Mouse (Mus musculus): ENCODE measurements at regions not wholly inside any gene's neighbourhood (a gene's known extent, or its start where the extent isn't known, plus 50 kb on each side); places are given as distances from the start of the nearest gene placed in this dataset.

- TF ChIP-seq CTCF (conservative IDR thresholded peaks at IDR 0.05; ENCODE audit: insufficient read depth, insufficient read length, low read depth, low read length) (no peak), POLR2A (IDR thresholded peaks at IDR 0.05; ENCODE audit: low read depth, low read length) (no peak)
These were observed 58.9 kb upstream of the Mbnl1 start for GRCm38 (mm10) chr3:60413749-60414148.

Data from kidney, adult 2 months (tissue).